Mouse (Mus musculus) midbrain, embryonic 12.5 days (tissue): Measurements from ENCODE around the gene Akap13. TPM values are rescaled to one million over a fixed set of nuclear protein-coding genes. Genes with fewer than 3 reads are reported as not detected.

Experiments
- ATAC-seq: fragments of 200-750 bp; cut with Nextera tagmentation; 2 replicates; pipeline ENCODE4 v1.8.0; 2017; ENCODE audit warnings: low read depth, moderate TSS enrichment, moderate library complexity; ENCODE audit not compliant: low FRiP score
- H3K27ac ChIP-seq: fragments of 300-500 bp; sonication (generic); replicated peaks from 2 replicates; pipeline ENCODE4 v1.5.1; 2016; ENCODE audit warnings: mild to moderate bottlenecking
- H3K27me3 ChIP-seq: fragments of 300-500 bp; sonication (generic); 2 replicates; pipeline ENCODE4 v1.6.1; 2016; ENCODE audit warnings: mild to moderate bottlenecking
- H3K36me3 ChIP-seq: fragments of 300-500 bp; sonication (generic); 2 replicates; pipeline ENCODE4 v1.6.1; 2016
- H3K4me1 ChIP-seq: fragments of 300-500 bp; sonication (generic); 2 replicates; pipeline ENCODE4 v1.6.1; 2016
- H3K4me2 ChIP-seq: fragments of 300-500 bp; sonication (generic); replicated peaks from 2 replicates; pipeline ENCODE4 v1.6.1; 2016; ENCODE audit warnings: mild to moderate bottlenecking, moderate library complexity
- H3K4me3 ChIP-seq: fragments of 300-500 bp; sonication (generic); 2 replicates; pipeline ENCODE4 v1.5.1; 2016; ENCODE audit warnings: mild to moderate bottlenecking
- H3K9ac ChIP-seq: fragments of 300-500 bp; sonication (generic); replicated peaks from 2 replicates; pipeline ENCODE4 v1.6.1; 2016; ENCODE audit warnings: mild to moderate bottlenecking, moderate library complexity
- H3K9me3 ChIP-seq: fragments of 300-500 bp; sonication (generic); 2 replicates; pipeline ENCODE4 v1.6.1; 2016; ENCODE audit warnings: mild to moderate bottlenecking
- WGBS: fragments of 180-500 bp; shearing (Covaris S2); methylation state at CpG from one replicate; pipeline ENCODE4 v1.1.7; 2016; 5-methylcytosine and 5-hydroxymethylcytosine counted together
- polyA plus RNA-seq: library from polyadenylated mRNA; unstranded; fragments of >200 nt; fragmentation: Nextera tagmentation; extraction: Ambion mirVana; gene quantifications from 2 replicates; pipeline ENCODE4 v1.2.1, GENCODE M21; 2016

The Akap13 gene
- polyA plus RNA-seq, 1 experiment from 2014 or later = 32.9 TPM

DNA sequence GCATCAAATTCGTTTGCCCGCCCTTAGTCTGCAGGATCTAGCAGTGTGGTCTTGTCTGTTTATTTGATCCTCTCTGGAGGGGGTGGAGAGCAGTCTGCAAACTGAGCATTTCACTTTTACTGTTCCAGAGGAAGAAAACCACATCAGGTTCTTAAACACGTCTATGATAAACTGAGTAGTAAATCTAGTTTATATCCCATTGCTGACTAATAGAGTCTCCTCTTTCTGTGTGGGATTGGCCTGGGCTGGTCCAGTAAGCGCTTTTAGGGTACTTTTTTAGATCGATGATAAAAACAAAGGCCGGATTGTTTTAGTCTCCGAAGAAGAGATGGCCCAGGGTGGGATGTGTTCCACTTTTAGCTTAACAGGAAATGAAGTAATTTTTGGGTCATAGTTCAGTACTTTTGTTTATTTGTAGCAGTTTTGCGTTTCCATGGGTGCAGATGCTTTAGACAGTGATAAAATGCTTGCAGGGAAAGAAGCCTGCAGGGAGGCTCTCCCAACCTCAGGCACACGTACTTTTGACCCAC is 119.9 kb downstream of the Akap13 start:
- no peak overlapping the region for H3K27ac ChIP-seq
- H3K4me1 ChIP-seq = no peaks in the 10 kb centered on the region
- no peaks in the 10 kb centered on the region for H3K27me3 ChIP-seq
- ATAC-seq = no peak
- no peaks in the 10 kb centered on the region for H3K9me3 ChIP-seq
- 64% methylated on average over 9 of the region's 9 CpGs for WGBS
- H3K4me3 ChIP-seq = no peak overlapping the region
- H3K9ac ChIP-seq = no peak overlapping the region
- H3K4me2 ChIP-seq = no peak overlapping the region
- no peaks in the 10 kb centered on the region; the same call in 1 of the 2 replicates for H3K36me3 ChIP-seq

DNA sequence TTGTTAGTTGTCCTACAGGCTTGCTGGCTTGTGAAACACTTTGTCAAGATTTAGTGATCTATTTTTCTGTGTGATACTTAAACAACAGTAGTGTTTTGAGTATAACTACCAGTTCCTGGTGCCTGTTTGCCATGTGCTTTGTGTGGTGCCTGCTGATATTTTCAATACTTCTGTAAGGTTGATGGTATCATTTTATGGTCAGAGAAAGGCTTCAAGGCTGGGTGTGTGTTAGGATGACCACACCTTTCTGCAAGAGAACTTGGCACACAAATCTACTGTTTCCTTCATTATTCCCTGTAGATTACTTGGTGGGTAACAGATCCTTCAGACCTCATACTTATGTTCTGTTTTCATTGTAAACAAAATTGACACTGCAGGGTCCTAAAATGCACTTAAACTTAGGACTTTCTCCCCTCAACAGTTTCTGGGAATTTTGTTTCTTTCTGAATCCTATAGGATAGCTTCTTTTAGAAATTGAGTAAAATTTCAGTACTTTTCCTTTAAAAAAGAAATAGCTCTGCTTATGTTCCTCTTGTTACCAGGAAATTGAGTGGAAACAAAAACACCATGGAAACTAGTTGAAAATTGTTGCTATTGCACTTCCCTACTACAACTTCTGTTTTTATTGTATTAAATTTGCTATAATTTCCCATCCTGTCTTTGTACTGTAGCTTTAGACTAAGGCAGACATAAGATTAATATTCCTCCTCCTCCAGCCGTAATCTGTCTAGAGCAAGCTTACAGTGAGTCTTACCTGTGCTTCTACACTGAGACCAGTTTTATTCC is 120.7 kb downstream of the Akap13 start:
- 94% methylated on average over 1 of the region's 1 CpGs for WGBS
- no peak overlapping the region for H3K4me3 ChIP-seq
- ATAC-seq = no peak

DNA sequence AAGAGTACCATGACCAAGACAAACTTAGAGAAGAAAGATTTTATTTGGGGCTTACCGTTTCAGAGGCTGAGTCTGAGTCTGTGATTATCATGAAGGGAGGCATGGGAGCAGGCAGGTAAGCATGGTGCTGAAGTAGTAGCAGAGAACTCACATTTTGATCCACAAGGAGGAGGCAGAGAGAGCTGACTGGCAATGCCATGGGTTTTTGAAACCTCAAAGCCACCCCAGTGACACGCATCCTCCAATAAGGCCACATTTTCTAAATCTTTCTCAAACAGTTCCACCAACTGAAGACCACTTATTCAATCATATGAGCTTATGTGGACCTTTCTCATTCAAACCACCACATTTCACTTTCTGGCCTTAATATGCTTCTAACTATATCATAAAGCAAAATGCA is 121.5 kb downstream of the Akap13 start:
- H3K9ac ChIP-seq = no peak overlapping the region
- no peaks in the 10 kb centered on the region for H3K9me3 ChIP-seq
- no peak overlapping the region for H3K4me2 ChIP-seq
- 90% methylated on average over 2 of the region's 2 CpGs for WGBS
- H3K27ac ChIP-seq = no peak overlapping the region
- H3K36me3 ChIP-seq = peaks cover 5% of the 10 kb centered on the region; the same call in 1 of the 2 replicates
- H3K4me3 ChIP-seq = no peak overlapping the region
- no peaks in the 10 kb centered on the region for H3K27me3 ChIP-seq
- H3K4me1 ChIP-seq = no peaks in the 10 kb centered on the region
- ATAC-seq = no peak

More for the DNA sequence above, 120.7 kb downstream of the Akap13 start:
- Histone ChIP-seq H3K9ac (no peak overlapping the region), H3K36me3 (peaks cover under 1% of the 10 kb centered on the region; the same call in 1 of the 2 replicates), H3K9me3 (no peaks in the 10 kb centered on the region), H3K27ac (no peak overlapping the region), H3K4me1 (no peaks in the 10 kb centered on the region), H3K27me3 (no peaks in the 10 kb centered on the region), H3K4me2 (no peak overlapping the region)

DNA sequence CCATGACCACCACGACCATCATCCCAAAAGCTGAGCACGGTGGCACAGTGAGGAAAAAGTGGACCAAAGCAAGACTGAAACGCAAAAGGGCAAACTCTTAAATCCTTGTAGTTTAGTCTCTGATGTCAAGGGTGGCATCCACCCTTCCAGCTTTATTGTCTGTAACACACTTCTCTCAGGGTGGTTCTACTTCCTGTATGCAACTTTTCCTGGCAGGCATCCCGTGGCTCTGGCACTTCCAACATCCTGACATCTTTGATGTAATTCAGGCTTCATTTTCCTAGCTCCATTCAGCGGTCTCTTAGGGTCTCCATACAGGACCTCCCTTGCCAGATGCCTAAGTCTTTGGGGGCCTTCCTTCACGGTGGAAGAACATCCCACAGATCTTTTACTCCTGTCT is 122.0 kb downstream of the Akap13 start:
- no peak overlapping the region for H3K4me3 ChIP-seq
- no peak overlapping the region for H3K9ac ChIP-seq
- H3K27ac ChIP-seq = no peak overlapping the region
- no peak for ATAC-seq
- 90% methylated on average over 6 of the region's 6 CpGs for WGBS
- H3K4me1 ChIP-seq = no peaks in the 10 kb centered on the region
- peaks cover 5% of the 10 kb centered on the region; the same call in 1 of the 2 replicates for H3K36me3 ChIP-seq
- H3K9me3 ChIP-seq = no peaks in the 10 kb centered on the region
- H3K4me2 ChIP-seq = no peak overlapping the region
- H3K27me3 ChIP-seq = no peaks in the 10 kb centered on the region

DNA sequence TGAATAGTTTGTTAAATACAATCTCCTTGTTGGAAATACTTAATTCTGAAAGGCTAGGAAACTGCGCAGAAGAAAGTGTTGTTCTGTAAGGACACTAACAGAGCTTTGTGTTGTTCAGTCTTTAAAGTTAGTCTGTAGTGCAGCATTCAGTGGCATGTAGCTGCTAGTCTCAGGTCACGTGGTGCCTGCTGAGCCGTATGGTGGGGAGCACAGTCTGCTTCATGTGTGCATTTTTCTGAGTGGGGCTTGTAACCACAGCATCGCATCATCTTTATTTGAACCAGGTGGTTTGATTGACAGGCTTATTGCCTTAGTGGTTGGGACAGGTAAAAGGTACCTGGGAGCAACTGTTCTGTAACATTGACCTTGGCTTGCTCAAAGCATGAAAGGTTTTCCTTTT is 123.3 kb downstream of the Akap13 start:
- Histone ChIP-seq H3K4me2 (no peak overlapping the region), H3K4me3 (no peak overlapping the region), H3K9me3 (no peaks in the 10 kb centered on the region), H3K9ac (no peak overlapping the region), H3K27ac (no peak overlapping the region), H3K27me3 (no peaks in the 10 kb centered on the region), H3K36me3 (peaks cover 5% of the 10 kb centered on the region; the same call in 1 of the 2 replicates), H3K4me1 (no peaks in the 10 kb centered on the region)
- ATAC-seq = no peak
- WGBS = 92% methylated on average over 4 of the region's 4 CpGs

DNA sequence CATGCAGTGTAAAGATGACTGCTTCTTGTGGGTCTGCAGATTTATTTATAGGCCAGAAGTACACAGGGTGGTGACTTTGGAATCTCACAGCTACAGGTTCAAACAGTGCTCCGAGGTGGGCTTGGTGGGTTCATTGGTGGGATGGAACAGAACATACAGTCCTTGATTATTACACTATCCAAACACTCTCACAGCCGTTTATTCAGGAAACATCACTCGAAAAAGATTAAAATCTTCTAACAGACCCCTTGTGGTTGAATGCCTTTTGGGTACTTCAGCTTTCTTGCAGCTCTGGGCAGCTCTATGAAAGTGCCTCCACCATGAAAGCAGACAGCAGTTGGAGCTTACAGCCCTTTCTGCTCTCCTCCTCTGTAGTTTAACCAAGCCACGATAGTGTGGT is 126.8 kb downstream of the Akap13 start:
- ATAC-seq = no peak
- no peak overlapping the region for H3K27ac ChIP-seq
- 91% methylated on average over 4 of the region's 4 CpGs for WGBS
- H3K4me3 ChIP-seq = no peak overlapping the region
- no peaks in the 10 kb centered on the region for H3K4me1 ChIP-seq
- H3K9ac ChIP-seq = no peak overlapping the region
- no peaks in the 10 kb centered on the region for H3K27me3 ChIP-seq
- H3K9me3 ChIP-seq = no peaks in the 10 kb centered on the region
- H3K36me3 ChIP-seq = peaks cover 5% of the 10 kb centered on the region; the same call in 1 of the 2 replicates
- H3K4me2 ChIP-seq = no peak overlapping the region

DNA sequence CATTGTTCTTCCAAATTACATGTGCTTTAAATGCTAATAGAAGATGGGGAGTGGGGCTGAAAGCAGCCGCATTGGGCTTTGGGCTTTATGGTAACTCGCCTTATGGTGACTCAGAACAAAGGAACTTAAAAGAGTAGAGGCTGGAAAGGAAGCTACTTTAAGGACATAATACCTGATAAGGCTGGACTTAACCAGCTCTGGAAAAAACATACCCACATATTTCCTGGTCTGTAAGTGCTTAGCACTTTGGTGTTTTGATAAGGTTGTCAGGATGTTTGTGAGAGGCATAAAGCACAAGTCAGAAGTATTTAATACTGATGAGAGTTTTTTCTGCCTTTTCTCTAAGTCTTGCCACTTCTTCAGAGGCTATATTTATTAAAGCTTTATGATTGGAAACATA is 128.8 kb downstream of the Akap13 start:
- Histone ChIP-seq H3K9ac (no peak overlapping the region), H3K4me1 (no peaks in the 10 kb centered on the region), H3K36me3 (peaks cover 5% of the 10 kb centered on the region; the same call in 1 of the 2 replicates), H3K27ac (no peak overlapping the region), H3K4me2 (no peak overlapping the region), H3K27me3 (no peaks in the 10 kb centered on the region), H3K4me3 (no peak overlapping the region), H3K9me3 (no peaks in the 10 kb centered on the region)
- ATAC-seq = no peak
- WGBS = 88% methylated on average over 2 of the region's 2 CpGs

DNA sequence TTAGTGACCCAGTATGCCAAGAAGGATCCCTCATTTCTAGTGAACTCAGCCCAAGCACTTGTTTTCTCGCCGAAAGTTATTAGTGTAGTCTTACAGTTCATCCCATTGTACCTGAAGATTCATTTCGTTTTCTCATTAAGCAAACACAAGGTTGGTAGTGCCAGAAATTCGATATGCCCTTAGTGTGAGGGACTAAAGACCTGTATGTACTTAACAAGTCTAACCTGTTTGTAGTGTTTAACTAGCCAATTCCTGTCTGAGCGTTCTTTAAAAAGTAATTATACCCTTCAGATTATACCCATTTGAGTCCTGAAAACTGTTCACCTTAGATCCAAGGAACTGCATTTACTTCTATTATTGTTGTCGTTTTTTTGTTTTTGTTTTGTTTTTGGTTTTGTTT is 130.1 kb downstream of the Akap13 start:
- Histone ChIP-seq H3K4me1 (no peaks in the 10 kb centered on the region), H3K9ac (no peak overlapping the region), H3K9me3 (no peaks in the 10 kb centered on the region), H3K27me3 (no peaks in the 10 kb centered on the region), H3K4me2 (no peak overlapping the region), H3K36me3 (peaks cover 5% of the 10 kb centered on the region; the same call in 1 of the 2 replicates), H3K27ac (no peak overlapping the region), H3K4me3 (no peak overlapping the region)
- ATAC-seq = no peak
- WGBS = 92% methylated on average over 6 of the region's 6 CpGs

DNA sequence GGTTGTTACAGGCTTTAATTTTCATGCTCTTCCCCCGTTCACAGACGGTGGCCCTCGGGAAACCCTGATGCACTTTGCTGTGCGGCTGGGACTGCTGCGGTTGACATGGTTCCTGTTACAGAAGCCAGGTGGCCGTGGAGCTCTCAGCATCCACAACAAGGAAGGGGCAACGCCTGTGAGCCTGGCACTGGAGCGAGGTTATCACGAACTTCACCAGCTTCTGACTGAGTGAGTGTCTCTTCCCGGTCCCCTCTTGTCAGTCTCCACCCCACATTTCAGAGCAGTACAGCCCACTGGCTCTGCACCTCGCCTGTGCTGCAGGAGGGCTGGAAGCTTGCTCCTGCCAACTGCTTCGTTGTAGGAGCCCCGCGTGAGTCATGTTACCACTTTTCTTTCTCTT is 130.8 kb downstream of the Akap13 start:
- no peak overlapping the region for H3K4me3 ChIP-seq
- no peak overlapping the region for H3K9ac ChIP-seq
- WGBS = 76% methylated on average over 14 of the region's 14 CpGs
- no peak for ATAC-seq
- H3K4me2 ChIP-seq = no peak overlapping the region
- no peaks in the 10 kb centered on the region for H3K27me3 ChIP-seq
- no peak overlapping the region for H3K27ac ChIP-seq
- H3K36me3 ChIP-seq = peaks cover 3% of the 10 kb centered on the region; the same call in 1 of the 2 replicates
- no peaks in the 10 kb centered on the region for H3K9me3 ChIP-seq
- no peaks in the 10 kb centered on the region for H3K4me1 ChIP-seq

DNA sequence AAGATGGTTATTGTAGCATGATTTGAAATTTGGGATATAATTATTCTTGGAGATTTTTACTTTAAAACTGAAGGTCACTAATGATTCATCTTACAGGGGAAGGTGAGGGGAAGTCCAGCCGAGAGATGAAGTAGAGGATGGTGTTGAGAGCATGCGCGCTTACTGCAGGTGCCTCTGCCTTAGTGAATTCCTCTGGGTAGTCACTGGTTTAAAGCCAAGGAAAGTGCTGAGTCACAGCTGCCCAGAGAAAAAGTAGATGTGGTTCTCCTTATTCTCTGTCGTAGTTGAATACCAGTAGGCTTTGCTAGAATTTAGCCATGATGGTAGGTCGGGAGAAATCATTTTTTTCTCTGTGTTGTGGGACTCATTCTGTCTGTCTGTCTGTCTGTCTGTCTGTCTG is 132.4 kb downstream of the Akap13 start:
- no peak overlapping the region for H3K9ac ChIP-seq
- H3K9me3 ChIP-seq = no peaks in the 10 kb centered on the region
- WGBS = 95% methylated on average over 5 of the region's 5 CpGs

DNA sequence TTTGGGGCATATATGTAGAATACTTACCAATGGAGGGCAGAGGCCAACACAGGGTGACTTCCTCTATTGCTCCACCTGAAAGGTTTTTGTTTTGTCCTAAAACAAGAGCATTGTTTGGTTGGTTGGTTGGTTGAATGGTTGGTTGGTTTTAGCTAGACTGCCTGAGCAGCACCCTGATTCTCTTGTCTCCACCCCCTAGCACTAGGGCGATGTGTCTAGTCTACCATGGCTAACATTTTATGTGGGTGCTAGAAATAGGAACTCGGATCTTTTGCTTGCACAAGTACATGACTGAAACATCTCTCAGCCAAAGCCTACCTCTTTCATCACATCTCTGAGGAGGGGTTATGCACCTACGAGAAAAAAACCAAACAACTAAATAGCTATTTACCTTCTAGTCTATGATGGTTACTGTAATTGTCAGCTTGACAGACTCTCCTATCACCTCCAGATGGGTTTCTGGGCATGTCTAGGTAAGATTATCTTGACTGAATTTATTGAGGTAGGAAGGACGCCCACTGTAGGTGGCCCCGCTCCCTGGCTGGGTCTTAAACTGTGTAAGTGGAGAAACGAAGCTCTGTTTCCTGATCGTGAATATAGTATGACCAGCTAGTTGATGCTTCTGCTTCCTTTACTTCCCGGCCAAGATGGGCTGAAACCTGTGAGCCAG is 134.1 kb downstream of the Akap13 start:
- Histone ChIP-seq H3K36me3 (no peaks in the 10 kb centered on the region), H3K9me3 (no peaks in the 10 kb centered on the region), H3K9ac (no peak overlapping the region), H3K4me2 (no peak overlapping the region), H3K4me3 (no peak overlapping the region), H3K4me1 (no peaks in the 10 kb centered on the region), H3K27ac (no peak overlapping the region), H3K27me3 (no peaks in the 10 kb centered on the region)
- no peak for ATAC-seq
- WGBS = 90% methylated on average over 8 of the region's 8 CpGs

More for the DNA sequence above, 132.4 kb downstream of the Akap13 start:
- ATAC-seq = no peak
- no peaks in the 10 kb centered on the region for H3K4me1 ChIP-seq
- H3K36me3 ChIP-seq = no peaks in the 10 kb centered on the region
- H3K4me3 ChIP-seq = no peak overlapping the region
- no peaks in the 10 kb centered on the region for H3K27me3 ChIP-seq
- H3K4me2 ChIP-seq = no peak overlapping the region
- no peak overlapping the region for H3K27ac ChIP-seq

DNA sequence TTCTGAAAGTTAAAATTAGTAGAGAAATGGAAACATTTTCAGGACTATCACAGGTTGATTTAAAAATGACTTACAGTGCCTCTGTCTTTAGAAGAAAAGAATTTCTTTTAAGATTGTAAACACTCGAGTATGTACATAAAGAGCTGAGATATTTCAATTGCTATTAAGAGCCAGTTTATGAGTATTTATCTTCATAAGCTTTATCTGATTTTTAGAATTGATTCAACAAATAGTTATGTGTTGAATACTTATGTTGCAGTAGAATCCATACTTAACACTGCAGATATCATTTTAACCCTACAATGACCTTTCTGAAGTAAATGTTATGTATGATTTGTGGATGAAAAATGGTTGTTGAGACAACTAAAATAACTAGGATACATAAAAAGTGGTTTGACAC is 136.6 kb downstream of the Akap13 start:
- Histone ChIP-seq H3K27me3 (no peaks in the 10 kb centered on the region), H3K4me2 (no peak overlapping the region), H3K36me3 (no peaks in the 10 kb centered on the region), H3K4me3 (no peak overlapping the region), H3K4me1 (no peaks in the 10 kb centered on the region), H3K27ac (no peak overlapping the region), H3K9me3 (no peaks in the 10 kb centered on the region), H3K9ac (no peak overlapping the region)
- WGBS = 88% methylated on average over 1 of the region's 1 CpGs
- no peak for ATAC-seq
